Mouse (Mus musculus) intestine, embryonic 14.5 days (tissue): ENCODE measurements around the gene Zkscan4. TPM values are rescaled to one million over a fixed set of nuclear protein-coding genes. Genes with fewer than 3 reads are reported as not detected.
"Not testable (repeated sequence)": the region's sequence is repeated elsewhere in the genome, so short reads cannot be mapped to it uniquely, and the experiment has no call there.

Source experiments
- ATAC-seq: fragments of 200-750 bp; cut with Nextera tagmentation; replicated peaks from 2 replicates; pipeline ENCODE4 v1.8.0; 2017; ENCODE audit warnings: low read depth, moderate number of reproducible peaks, moderate TSS enrichment, moderate library complexity; ENCODE audit not compliant: low FRiP score, low TSS enrichment
- DNase-seq: peaks from one replicate; pipeline ENCODE4 v3.0.0-alpha.2; 2018; ENCODE audit warnings: low spot score
- H3K27ac ChIP-seq: fragments of 300-500 bp; sonication (generic); 2 replicates; pipeline ENCODE4 v1.5.1; 2014; ENCODE audit warnings: low read depth, mild to moderate bottlenecking, control low read depth
- H3K27me3 ChIP-seq: fragments of 300-500 bp; sonication (generic); replicated peaks from 2 replicates; pipeline ENCODE4 v1.6.1; 2014; ENCODE audit warnings: low read length, control low read depth; ENCODE audit not compliant: control insufficient read depth, insufficient read depth
- H3K36me3 ChIP-seq: fragments of 300-500 bp; sonication (generic); 2 replicates; pipeline ENCODE4 v1.6.1; 2014; ENCODE audit warnings: low read length, control low read depth; ENCODE audit not compliant: control insufficient read depth, insufficient read depth
- H3K4me1 ChIP-seq: fragments of 300-500 bp; sonication (generic); replicated peaks from 2 replicates; pipeline ENCODE4 v1.6.1; 2014; ENCODE audit warnings: low read length, control low read depth, mixed read lengths; ENCODE audit not compliant: control insufficient read depth, insufficient read depth
- H3K4me2 ChIP-seq: fragments of 300-500 bp; sonication (generic); 2 replicates; pipeline ENCODE4 v1.6.1; 2014; ENCODE audit warnings: low read length
- H3K4me3 ChIP-seq: fragments of 300-500 bp; sonication (generic); 2 replicates; pipeline ENCODE4 v1.5.1; 2014; ENCODE audit warnings: low read depth, low read length, control low read depth, mixed read lengths
- H3K9ac ChIP-seq: fragments of 300-500 bp; sonication (generic); 2 replicates; pipeline ENCODE4 v1.6.1; 2014; ENCODE audit warnings: mild to moderate bottlenecking, low read length
- H3K9me3 ChIP-seq: fragments of 300-500 bp; sonication (generic); 2 replicates; pipeline ENCODE4 v1.6.1; 2016; ENCODE audit warnings: low read length, control low read depth; ENCODE audit not compliant: control insufficient read depth
- WGBS: fragments of 180-500 bp; shearing (Covaris S2); extraction: QIAGEN DNeasy Blood & Tissue Kit; methylation state at CpG from one replicate; pipeline ENCODE4 v1.1.7; 2014; 5-methylcytosine and 5-hydroxymethylcytosine counted together
- polyA plus RNA-seq: library from polyadenylated mRNA; unstranded; fragments of >200 nt; fragmentation: Nextera tagmentation; extraction: Ambion mirVana; gene quantifications from 2 replicates; pipeline ENCODE4 v1.2.1, GENCODE M21; 2014

Zkscan4 gene
- 3.3 and 3.4 TPM in 2 replicates for polyA plus RNA-seq

DNA sequence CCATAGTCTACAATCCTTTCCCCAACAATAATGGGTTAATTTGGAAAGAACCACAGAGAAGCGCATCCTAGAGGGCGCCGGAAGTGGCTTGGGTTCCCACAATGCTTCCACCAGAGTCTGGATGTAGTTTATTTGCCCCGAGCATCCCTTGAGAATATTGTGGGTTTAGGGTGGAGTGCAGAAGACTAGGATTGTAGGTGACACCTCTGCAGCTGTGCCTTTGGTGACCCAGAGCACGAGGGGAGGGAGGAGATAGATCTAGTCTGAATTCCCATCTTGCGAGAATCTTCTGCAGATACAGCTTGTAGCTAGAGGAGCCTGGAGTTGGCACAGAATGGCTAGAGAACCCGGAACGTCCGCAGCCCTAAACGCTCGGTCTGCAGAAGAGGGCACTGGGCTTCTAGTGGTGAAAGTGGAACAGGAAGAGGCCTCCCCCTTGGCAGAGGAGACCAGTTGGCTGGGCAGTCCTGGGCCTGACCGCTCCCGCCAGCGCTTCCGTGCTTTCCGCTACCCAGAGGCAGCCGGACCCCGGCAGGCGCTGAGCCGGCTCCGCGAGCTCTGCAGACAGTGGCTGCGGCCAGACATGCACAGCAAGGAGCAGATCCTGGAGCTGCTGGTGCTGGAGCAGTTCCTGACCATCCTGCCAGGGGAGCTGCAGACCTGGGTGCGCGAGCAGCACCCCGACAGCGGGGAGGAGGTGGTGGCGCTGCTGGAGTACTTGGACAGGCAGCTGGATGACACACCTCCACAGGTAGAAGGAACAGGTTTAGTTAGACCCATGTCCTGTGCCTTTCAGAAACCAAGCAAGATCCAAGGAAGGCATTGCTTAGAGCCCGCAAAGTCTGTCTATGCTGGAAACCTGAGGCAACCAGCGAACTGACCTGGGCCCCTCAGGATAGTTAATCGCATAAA is at the start of gene Zkscan4, which contains the start of gene Gm10065:
Zkscan4 (plus strand) TSS at position 149 of the 912 bp plus-strand sequence.
Gm10065 (minus strand) TSS at position 683 of the 912 bp plus-strand sequence.
- H3K36me3 ChIP-seq, H3K9me3 ChIP-seq, H3K4me1 ChIP-seq, H3K27me3 ChIP-seq: not testable (repeated sequence)
- Histone ChIP-seq H3K27ac (peak within 1 kb of the TSS; percentile 69), H3K9ac (peak within 1 kb of the TSS; percentile 54), H3K4me2 (peak within 1 kb of the TSS; percentile 61), H3K4me3 (peak within 1 kb of the TSS; percentile 61)
- 3% methylated on average over 26 of the region's 31 CpGs for WGBS
- peak; percentile 87 for DNase-seq
- ATAC-seq, result peak; percentile 86

DNA sequence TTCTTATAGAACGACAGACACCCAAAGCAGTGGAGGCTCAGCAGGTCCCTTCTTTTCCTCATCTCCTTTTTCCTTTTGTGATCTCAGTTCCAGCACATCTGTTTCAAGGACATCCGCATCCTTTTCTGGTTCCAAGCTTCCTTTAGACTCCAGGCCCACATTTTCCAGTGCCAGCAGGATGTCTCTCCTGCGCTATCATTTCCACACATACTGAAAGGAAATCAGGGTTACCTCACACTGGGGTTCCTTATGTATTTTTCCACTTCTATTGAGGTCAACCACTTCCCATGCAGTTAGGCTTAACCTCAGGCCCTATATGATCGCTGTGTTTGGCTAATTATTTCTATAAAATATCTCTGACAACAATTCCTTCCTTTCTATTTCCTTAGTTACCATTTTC is 43.2 kb upstream of the Zkscan4 start:
- Histone ChIP-seq H3K27ac (no peak overlapping the region), H3K36me3 (no peaks in the 10 kb centered on the region), H3K4me2 (no peak overlapping the region), H3K9ac (no peak overlapping the region), H3K27me3 (no peaks in the 10 kb centered on the region), H3K4me1 (0 out of 2 replicates have a peak, but pooled peaks cover 3% of the 10 kb centered on the region), H3K4me3 (no peak overlapping the region), H3K9me3 (no peaks in the 10 kb centered on the region)
- DNase-seq, result no peak
- WGBS, result 81% methylated on average over 4 of the region's 4 CpGs
- no peak for ATAC-seq

DNA sequence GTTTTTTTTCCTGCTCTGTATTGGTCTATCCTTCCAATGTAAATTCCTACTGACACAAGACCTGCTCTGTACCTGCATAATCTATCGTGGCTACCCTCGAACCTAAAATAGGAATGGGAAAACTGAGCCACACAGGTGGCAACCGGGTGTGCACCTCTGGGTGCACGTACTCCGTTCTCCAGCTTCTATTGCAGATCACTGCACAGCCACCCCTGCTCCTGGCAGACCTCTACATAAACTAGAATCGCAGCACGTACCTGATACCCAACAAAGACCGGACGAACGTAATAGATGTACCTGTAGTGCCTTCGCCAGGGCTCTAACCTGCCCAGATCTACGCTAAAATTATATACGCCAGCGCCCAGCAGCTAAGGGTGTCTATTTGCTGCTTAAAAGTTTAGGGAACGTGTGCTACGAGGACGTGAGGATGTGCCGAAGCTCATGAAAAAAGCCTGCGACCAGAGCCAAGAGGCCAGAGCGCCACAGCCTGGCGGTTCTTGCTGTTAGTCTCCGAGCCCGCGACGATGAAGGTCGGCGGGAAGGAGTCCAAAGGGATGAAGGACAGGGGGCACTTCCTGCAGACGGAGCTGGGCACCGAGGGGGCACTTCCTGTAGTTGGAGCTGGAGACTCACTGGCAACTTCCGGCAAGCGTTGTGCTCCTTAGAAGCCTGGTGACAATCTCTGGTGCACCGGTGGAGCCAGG is 38.1 kb upstream of the Zkscan4 start, which contains the start of gene Pgbd1:
Pgbd1 (minus strand) TSS at position 556 of the 704 bp plus-strand sequence.
- WGBS, result under 1% methylated on average over 32 of the region's 32 CpGs
- H3K27me3 ChIP-seq, result no peaks in the 10 kb centered on the region
- H3K9ac ChIP-seq, result peak within 1 kb of the TSS; percentile 72
- H3K4me3 ChIP-seq, result peak within 1 kb of the TSS; percentile 58
- H3K9me3 ChIP-seq, result no peaks in the 10 kb centered on the region
- peak within 1 kb of the TSS; percentile 96 for H3K4me2 ChIP-seq
- H3K27ac ChIP-seq, result peak within 1 kb of the TSS; percentile 78
- peaks cover 3% of the 10 kb centered on the region; the same call in 1 of the 2 replicates for H3K4me1 ChIP-seq
- peaks cover 31% of the 10 kb centered on the region for H3K36me3 ChIP-seq
- peak; percentile 91 for ATAC-seq
- DNase-seq, result peak; percentile 86

DNA sequence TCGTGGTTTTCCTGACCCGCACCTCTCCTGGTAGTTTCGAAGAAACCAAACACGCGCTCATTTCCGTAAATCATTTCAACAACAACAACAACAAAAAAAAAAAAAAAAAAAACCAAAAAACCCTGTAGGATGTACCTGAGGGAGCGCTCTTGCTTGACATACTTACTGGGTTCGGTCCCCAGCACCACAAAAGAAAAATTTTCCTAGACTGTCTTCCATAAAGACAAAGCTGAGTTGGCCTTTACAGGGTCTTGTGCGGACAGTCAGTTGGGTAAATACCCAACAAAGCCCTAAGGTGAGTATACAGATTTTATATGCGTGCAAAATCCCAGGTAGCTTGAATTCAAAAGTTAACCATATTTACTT is 37.5 kb upstream of the Zkscan4 start:
- no peaks in the 10 kb centered on the region for H3K9me3 ChIP-seq
- H3K27ac ChIP-seq, result peak overlapping the region; percentile 78; the same call in 1 of the 2 replicates
- peak overlapping the region; percentile 96 for H3K4me2 ChIP-seq
- H3K9ac ChIP-seq, result peak overlapping the region; percentile 72
- DNase-seq (no peak), ATAC-seq (peak; percentile 41)
- H3K4me1 ChIP-seq, result peaks cover 3% of the 10 kb centered on the region; the same call in 1 of the 2 replicates
- no peaks in the 10 kb centered on the region for H3K27me3 ChIP-seq
- H3K4me3 ChIP-seq, result peak overlapping the region; percentile 58
- WGBS, result 20% methylated on average over 10 of the region's 10 CpGs
- H3K36me3 ChIP-seq, result peaks cover 37% of the 10 kb centered on the region

DNA sequence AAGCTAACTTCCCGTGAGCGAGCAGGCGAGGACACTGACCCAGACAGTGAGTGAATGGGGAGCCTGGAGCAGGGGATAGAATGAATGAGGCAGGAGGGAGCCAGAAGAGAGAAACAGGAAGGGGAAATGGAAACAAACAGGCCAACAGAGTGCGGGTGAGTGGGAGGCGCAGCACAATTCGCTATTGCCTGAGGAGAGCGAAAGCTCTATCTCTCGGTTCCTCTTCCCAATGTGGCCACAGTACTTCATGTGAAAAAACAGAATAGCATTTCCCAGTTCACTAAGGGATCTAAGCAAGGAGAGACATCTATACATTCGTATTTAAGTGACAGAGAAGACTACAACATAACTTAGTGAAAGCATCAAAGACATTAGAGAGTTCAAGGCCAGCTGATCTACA is 31.9 kb upstream of the Zkscan4 start:
- Histone ChIP-seq H3K27me3 (no peaks in the 10 kb centered on the region), H3K4me2 (no peak overlapping the region), H3K36me3 (peaks cover 83% of the 10 kb centered on the region), H3K4me1 (0 out of 2 replicates have a peak, but pooled peaks cover under 1% of the 10 kb centered on the region), H3K27ac (no peak overlapping the region), H3K4me3 (no peak overlapping the region), H3K9ac (no peak overlapping the region), H3K9me3 (no peaks in the 10 kb centered on the region)
- WGBS, result 93% methylated on average over 9 of the region's 9 CpGs
- DNase-seq, result no peak
- ATAC-seq, result no peak

DNA sequence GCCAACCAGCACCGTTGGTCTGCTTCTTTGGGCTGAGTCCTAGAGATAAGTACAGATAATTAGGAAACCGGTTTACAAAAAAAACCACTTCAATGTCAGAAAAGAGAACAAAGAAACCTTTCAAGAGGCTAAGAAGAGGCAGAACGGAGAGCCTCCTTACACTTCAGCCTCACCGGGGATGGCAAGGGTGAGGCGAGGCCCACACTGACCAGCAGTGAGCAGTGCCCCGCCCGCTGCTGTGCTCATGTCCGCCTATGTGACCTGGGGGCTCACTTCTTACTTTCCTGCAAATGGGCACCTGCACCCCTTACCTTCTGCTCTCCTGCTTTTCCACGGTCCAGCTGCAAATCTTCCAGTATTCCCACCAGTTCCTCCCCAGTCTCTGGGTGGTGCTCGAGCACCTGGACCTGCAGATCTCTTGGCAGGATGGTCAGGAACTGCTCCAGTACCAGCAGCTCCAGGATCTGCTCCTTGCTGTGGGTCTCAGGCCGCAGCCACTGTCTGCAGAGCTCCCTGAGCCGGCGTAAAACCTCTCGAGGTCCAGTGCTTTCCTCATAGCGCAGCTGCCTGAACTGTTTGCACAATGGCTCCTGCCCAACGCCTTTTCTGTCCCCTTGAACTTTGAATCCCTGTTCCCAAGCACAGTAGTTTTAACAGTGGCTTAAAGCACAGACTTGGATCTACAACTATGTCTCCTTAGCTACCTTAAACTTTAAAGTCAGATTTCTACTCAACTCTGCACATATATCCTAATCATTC is 30.7 kb upstream of the Zkscan4 start:
- no peak overlapping the region for H3K27ac ChIP-seq
- no peak overlapping the region for H3K4me2 ChIP-seq
- ATAC-seq (no peak), DNase-seq (no peak)
- no peak overlapping the region for H3K9ac ChIP-seq
- no peaks in the 10 kb centered on the region for H3K27me3 ChIP-seq
- no peaks in the 10 kb centered on the region for H3K9me3 ChIP-seq
- H3K36me3 ChIP-seq, result peaks cover 78% of the 10 kb centered on the region
- peaks cover 10% of the 10 kb centered on the region; the same call in 1 of the 2 replicates for H3K4me1 ChIP-seq
- 63% methylated on average over 16 of the region's 16 CpGs for WGBS
- H3K4me3 ChIP-seq, result no peak overlapping the region

DNA sequence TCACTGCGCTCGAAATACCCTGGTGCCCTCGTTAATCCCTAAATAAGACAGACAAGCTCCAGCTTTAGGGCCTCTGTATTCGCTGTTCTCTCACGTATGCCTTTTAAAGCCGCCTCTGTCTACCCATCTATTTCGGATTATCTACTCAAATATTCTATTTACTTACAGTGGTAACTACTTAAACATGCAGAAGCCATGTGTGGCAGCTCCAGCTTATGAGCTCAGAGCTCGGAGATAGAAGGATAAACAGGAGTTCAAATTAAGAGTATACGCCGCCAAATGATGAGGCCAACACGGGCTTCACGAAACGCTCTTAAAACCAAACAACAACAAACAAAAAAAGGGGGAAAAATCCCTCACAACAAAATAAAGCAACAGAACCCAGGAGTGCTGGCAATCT is 25.7 kb upstream of the Zkscan4 start:
- Histone ChIP-seq H3K36me3 (peaks cover 28% of the 10 kb centered on the region), H3K27me3 (no peaks in the 10 kb centered on the region), H3K9me3 (no peaks in the 10 kb centered on the region), H3K4me3 (peak overlapping the region; percentile 79), H3K9ac (peak overlapping the region; percentile 63), H3K4me1 (peaks cover 10% of the 10 kb centered on the region; the same call in 1 of the 2 replicates), H3K27ac (peak overlapping the region; percentile 60), H3K4me2 (peak overlapping the region; percentile 68)
- ATAC-seq (no peak), DNase-seq (peak; percentile 52)
- WGBS, result 2% methylated on average over 13 of the region's 13 CpGs

DNA sequence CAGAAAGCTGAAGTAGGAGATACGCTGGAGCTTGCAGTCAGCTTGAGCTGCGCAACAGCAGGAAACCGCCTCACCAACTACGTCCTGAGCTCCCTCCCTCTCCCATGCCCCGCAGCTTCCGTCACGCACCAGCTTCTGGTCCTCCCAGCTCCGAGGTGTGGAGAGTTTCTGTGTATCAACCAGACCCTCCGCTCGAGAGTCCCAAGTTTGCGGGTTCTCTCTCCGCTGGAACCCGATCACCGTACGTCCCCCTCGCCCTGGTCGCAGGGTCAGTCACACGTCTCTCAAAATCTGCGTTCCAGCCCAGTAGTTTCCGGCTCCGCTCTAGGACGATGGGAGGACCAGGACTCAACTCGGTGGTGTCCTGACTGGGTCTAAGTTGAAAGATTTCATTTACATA is 25.3 kb upstream of the Zkscan4 start, which contains the start of gene Zscan26:
Zscan26 (minus strand) TSS at position 282 of the 400 bp plus-strand sequence.
- under 1% methylated on average over 23 of the region's 23 CpGs for WGBS
- Histone ChIP-seq H3K4me2 (peak within 1 kb of the TSS; percentile 68), H3K4me1 (peaks cover 10% of the 10 kb centered on the region; the same call in 1 of the 2 replicates), H3K36me3 (peaks cover 24% of the 10 kb centered on the region), H3K4me3 (peak within 1 kb of the TSS; percentile 79), H3K9me3 (no peaks in the 10 kb centered on the region), H3K27me3 (no peaks in the 10 kb centered on the region), H3K9ac (peak within 1 kb of the TSS; percentile 63), H3K27ac (peak within 1 kb of the TSS; percentile 60)
- ATAC-seq (peak; percentile 86), DNase-seq (peak; percentile 95)
